ENCODE assay signal across 11 mouse cellular contexts in genomic region chrX:160935541-160935940, GRCm38 (mm10). TPM values are rescaled to one million over a fixed set of nuclear protein-coding genes. Genes with fewer than 3 reads are reported as not detected.
DNase-seq lines count a peak whose midpoint lies in the region; ATAC-seq and TF ChIP-seq lines count a peak whose summit lies in the region.
"Had no signal": no experiment of that assay in that cellular context is flagged by ENCODE, and none has a peak within 500 bp of the region (broad histone marks: within the 10 kb centered on the region; RNA-seq: fewer than 3 reads in every experiment).

No protein-coding gene starts in this region.

- no peaks in the 10 kb centered on the region for H3K9me3 ChIP-seq in kidney, postnatal 0 days (replicated peaks; ENCODE audit: low read length)
- H3K9me3 ChIP-seq: embryonic facial prominence, embryonic 13.5 days; hindbrain, embryonic 15.5 days; midbrain, embryonic 12.5 days had no signal

- H3K27me3 ChIP-seq in thymus, adult 2 months (ENCODE audit: control insufficient read depth, insufficient read depth, low read length) = no peaks in the 10 kb centered on the region
- no peaks in the 10 kb centered on the region for H3K27me3 ChIP-seq in kidney, postnatal 0 days (ENCODE audit: insufficient read depth, low read length)
- H3K27me3 ChIP-seq in splenic B cell, adult 2 months (ENCODE audit: control insufficient read depth, insufficient read depth, low read length, poor library complexity, severe bottlenecking) = no peaks in the 10 kb centered on the region
- H3K27me3 ChIP-seq: hindbrain, embryonic 15.5 days had no signal

- no peak for TF ChIP-seq CTCF in thymus, adult 2 months (IDR thresholded peaks at IDR 0.05; ENCODE audit: borderline replicate concordance, control insufficient read depth, extremely low read depth, insufficient read depth, low read length, poor library complexity)
- peak; percentile 51 for TF ChIP-seq CTCF in kidney, postnatal 0 days (IDR thresholded peaks at IDR 0.05; ENCODE audit: low read depth)

- TF ChIP-seq POLR2A in thymus, adult 2 months (IDR thresholded peaks at IDR 0.05; ENCODE audit: control insufficient read depth, extremely low read depth, insufficient read depth, low read length, poor library complexity) = no peak

- H3K4me1 ChIP-seq in thymus, adult 2 months (replicated peaks; ENCODE audit: control insufficient read depth, insufficient read depth, low read length) = no peaks in the 10 kb centered on the region
- no peaks in the 10 kb centered on the region for H3K4me1 ChIP-seq in kidney, postnatal 0 days (replicated peaks; ENCODE audit: insufficient read depth, low read length)
- H3K4me1 ChIP-seq: embryonic facial prominence, embryonic 13.5 days; hindbrain, embryonic 15.5 days; midbrain, embryonic 12.5 days had no signal

- no peak overlapping the region for H3K4me2 ChIP-seq in kidney, postnatal 0 days (ENCODE audit: low read length)
- H3K4me2 ChIP-seq: embryonic facial prominence, embryonic 13.5 days; hindbrain, embryonic 15.5 days; midbrain, embryonic 12.5 days had no signal

- H3K27ac ChIP-seq in thymus, adult 2 months (ENCODE audit: control insufficient read depth, insufficient read depth, low read length) = no peak overlapping the region
- no peak overlapping the region for H3K27ac ChIP-seq in kidney, postnatal 0 days
- H3K27ac ChIP-seq: embryonic facial prominence, embryonic 13.5 days; hindbrain, embryonic 15.5 days; midbrain, embryonic 12.5 days had no signal

- intact Hi-C loops in left cerebral cortex, postnatal 14 days (cut with DNase I) = no loop called here

- no peak overlapping the region for H3K9ac ChIP-seq in kidney, postnatal 0 days (ENCODE audit: low read depth, low read length)
- H3K9ac ChIP-seq: embryonic facial prominence, embryonic 13.5 days; hindbrain, embryonic 15.5 days; midbrain, embryonic 12.5 days had no signal

- H3K36me3 ChIP-seq in thymus, adult 2 months (ENCODE audit: control insufficient read depth, insufficient read depth, low read length) = no peaks in the 10 kb centered on the region
- no peaks in the 10 kb centered on the region for H3K36me3 ChIP-seq in kidney, postnatal 0 days (ENCODE audit: insufficient read depth, low read length)
- no peaks in the 10 kb centered on the region for H3K36me3 ChIP-seq in splenic B cell, adult 2 months (ENCODE audit: control insufficient read depth, insufficient read depth, low read length, poor library complexity, severe bottlenecking)
- H3K36me3 ChIP-seq: embryonic facial prominence, embryonic 13.5 days; hindbrain, embryonic 15.5 days; midbrain, embryonic 12.5 days had no signal

- ATAC-seq in kidney, postnatal 0 days (replicated peaks; ENCODE audit: low FRiP score, low read depth) = no peak

- no peak overlapping the region for H3K4me3 ChIP-seq in thymus, adult 2 months (ENCODE audit: control insufficient read depth, insufficient read depth, low read length)
- H3K4me3 ChIP-seq in kidney, postnatal 0 days (replicated peaks; ENCODE audit: low read depth, low read length) = no peak overlapping the region
- H3K4me3 ChIP-seq: embryonic facial prominence, embryonic 13.5 days; hindbrain, embryonic 15.5 days; midbrain, embryonic 12.5 days had no signal

- peak; percentile 7 for DNase-seq in embryo, embryonic 10.5 days (ENCODE audit: low spot score)
- DNase-seq in embryo, embryonic 9.5 days (ENCODE audit: extremely low spot score) = no peak
- DNase-seq in thymus, postnatal 4 days = peak; percentile 19
- no peak for DNase-seq in thymus, adult 2 months
- peak; percentile 18 for DNase-seq in kidney, postnatal 0 days (ENCODE audit: low spot score)
- DNase-seq in splenic B cell, adult 2 months (ENCODE audit: low read depth, low spot score) = peak; percentile 25
- no peak for DNase-seq in left cerebral cortex, adult 18-20 months (ENCODE audit: low spot score in 2 of 2)
- DNase-seq in left cerebral cortex, postnatal 14 days (ENCODE audit: low spot score in 2 of 2) = no peak

- WGBS in thymus, adult 2 months = 67% methylated on average over 1 of the region's 1 CpGs
- WGBS in kidney, postnatal 0 days = 62% methylated on average over 1 of the region's 1 CpGs

RNA-seq across cellular contexts. Expression of gene Gja6, which starts 28.7 kb away (rescaled TPM):
- polyA plus RNA-seq in thymus, adult 2 months (2012; rRNA removed) = 0.09 and 0.11 TPM in 2 replicates
- polyA plus RNA-seq in kidney, postnatal 0 days (2015; fragmentation: Nextera tagmentation; extraction: Ambion mirVana) = 0.13 and 0.19 TPM in 2 replicates
- 1 to 10 TPM; 1.2 TPM for total RNA-seq in left cerebral cortex, adult 18-20 months (2021)
- 1 to 10 TPM; 1.6 to 1.7 TPM for total RNA-seq in left cerebral cortex, postnatal 14 days (2021)
- polyA plus RNA-seq: hindbrain, embryonic 15.5 days had no signal

RNA-seq across cellular contexts. Expression of gene Cdkl5, which starts 59.0 kb away (rescaled TPM):
- polyA plus RNA-seq in thymus, adult 2 months (2012; rRNA removed) = 0.98 and 1.2 TPM in 2 replicates
- 1.5 and 1.8 TPM in 2 replicates for polyA plus RNA-seq in kidney, postnatal 0 days (2015; fragmentation: Nextera tagmentation; extraction: Ambion mirVana)
- 100 to 1,000 TPM; 139 to 148 TPM for total RNA-seq in left cerebral cortex, adult 18-20 months (2021)
- 100 to 1,000 TPM; 151 to 161 TPM for total RNA-seq in left cerebral cortex, postnatal 14 days (2021)

Comparison
In these comparisons a context has a peak if more than half of its experiments do, and no peak if none do; other contexts are left out.
1. DNase-seq: peak in embryo, embryonic 10.5 days (single experiment), thymus, postnatal 4 days (single experiment), kidney, postnatal 0 days (single experiment) and splenic B cell, adult 2 months (single experiment); none in embryo, embryonic 9.5 days (single experiment), thymus, adult 2 months (single experiment), left cerebral cortex, adult 18-20 months (0 of 2) and left cerebral cortex, postnatal 14 days (0 of 2).